Mouse (Mus musculus): ENCODE results near the gene Il15. TPM values are rescaled to one million over a fixed set of nuclear protein-coding genes. Genes with fewer than 3 reads are reported as not detected.

Il15 gene
- polyA plus RNA-seq, 1 experiment: 1.7 TPM

GRCm38 (mm10) chr8:82325586-82325985, 77.4 kb downstream of the Il15 start:
- no peaks in the 10 kb centered on the region for H3K9me3 ChIP-seq (replicated peaks; ENCODE audit: control insufficient read depth, insufficient read depth, low read length, poor library complexity, severe bottlenecking)
- no peak overlapping the region for H3K27ac ChIP-seq (ENCODE audit: insufficient read depth, low read length)
- H3K4me3 ChIP-seq (ENCODE audit: low read depth, low read length): no peak overlapping the region
- no peaks in the 10 kb centered on the region for H3K27me3 ChIP-seq (ENCODE audit: control insufficient read depth, insufficient read depth, low read length, poor library complexity, severe bottlenecking)
- H3K4me1 ChIP-seq (ENCODE audit: control insufficient read depth, insufficient read depth, low read length): no peaks in the 10 kb centered on the region
- H3K9ac ChIP-seq (ENCODE audit: low read depth, poor library complexity, severe bottlenecking): no peak overlapping the region
- H3K36me3 ChIP-seq (ENCODE audit: control insufficient read depth, insufficient read depth, low read length, poor library complexity, severe bottlenecking): no peaks in the 10 kb centered on the region
- TF ChIP-seq POLR2A (IDR thresholded peaks at IDR 0.05; ENCODE audit: insufficient read depth, low read length) (no peak), CTCF (IDR thresholded peaks at IDR 0.05; ENCODE audit: low read depth, low read length) (no peak), EP300 (IDR thresholded peaks at IDR 0.05; ENCODE audit: insufficient read depth, low read depth, low read length) (no peak)

- H3K27ac ChIP-seq (ENCODE audit: insufficient read depth, low read length): no peak overlapping the region
- H3K9me3 ChIP-seq (replicated peaks; ENCODE audit: control insufficient read depth, insufficient read depth, low read length, poor library complexity, severe bottlenecking): no peaks in the 10 kb centered on the region
- no peaks in the 10 kb centered on the region for H3K36me3 ChIP-seq (ENCODE audit: control insufficient read depth, insufficient read depth, low read length, poor library complexity, severe bottlenecking)
- H3K9ac ChIP-seq (ENCODE audit: low read depth, poor library complexity, severe bottlenecking): no peak overlapping the region
- H3K4me1 ChIP-seq (ENCODE audit: control insufficient read depth, insufficient read depth, low read length): no peaks in the 10 kb centered on the region
- no peak overlapping the region for H3K4me3 ChIP-seq (ENCODE audit: low read depth, low read length)
- no peak for TF ChIP-seq EP300 (IDR thresholded peaks at IDR 0.05; ENCODE audit: insufficient read depth, low read depth, low read length)
- H3K27me3 ChIP-seq (ENCODE audit: control insufficient read depth, insufficient read depth, low read length, poor library complexity, severe bottlenecking): no peaks in the 10 kb centered on the region
These were observed 85.6 kb downstream of the Il15 start for GRCm38 (mm10) chr8:82317446-82317845.

GRCm38 (mm10) chr8:82306424-82306823, 96.6 kb downstream of the Il15 start:
- no peaks in the 10 kb centered on the region for H3K27me3 ChIP-seq (ENCODE audit: control insufficient read depth, insufficient read depth, low read length, poor library complexity, severe bottlenecking)
- H3K27ac ChIP-seq (ENCODE audit: insufficient read depth, low read length): no peak overlapping the region
- TF ChIP-seq EP300 (IDR thresholded peaks at IDR 0.05; ENCODE audit: insufficient read depth, low read depth, low read length) (no peak), POLR2A (IDR thresholded peaks at IDR 0.05; ENCODE audit: insufficient read depth, low read length) (no peak), CTCF (IDR thresholded peaks at IDR 0.05; ENCODE audit: low read depth, low read length) (no peak)
- no peaks in the 10 kb centered on the region for H3K4me1 ChIP-seq (ENCODE audit: control insufficient read depth, insufficient read depth, low read length)
- no peak overlapping the region for H3K4me3 ChIP-seq (ENCODE audit: low read depth, low read length)
- H3K9ac ChIP-seq (ENCODE audit: low read depth, poor library complexity, severe bottlenecking): no peak overlapping the region
- no peaks in the 10 kb centered on the region for H3K36me3 ChIP-seq (ENCODE audit: control insufficient read depth, insufficient read depth, low read length, poor library complexity, severe bottlenecking)
- H3K9me3 ChIP-seq (replicated peaks; ENCODE audit: control insufficient read depth, insufficient read depth, low read length, poor library complexity, severe bottlenecking): 0 out of 2 replicates have a peak, but pooled peaks cover 4% of the 10 kb centered on the region

GRCm38 (mm10) chr8:82296256-82296655, 106.8 kb downstream of the Il15 start:
- H3K4me1 ChIP-seq (ENCODE audit: control insufficient read depth, insufficient read depth, low read length): no peaks in the 10 kb centered on the region
- H3K27me3 ChIP-seq (ENCODE audit: control insufficient read depth, insufficient read depth, low read length, poor library complexity, severe bottlenecking): no peaks in the 10 kb centered on the region
- no peaks in the 10 kb centered on the region for H3K36me3 ChIP-seq (ENCODE audit: control insufficient read depth, insufficient read depth, low read length, poor library complexity, severe bottlenecking)
- TF ChIP-seq POLR2A (IDR thresholded peaks at IDR 0.05; ENCODE audit: insufficient read depth, low read length) (no peak), EP300 (IDR thresholded peaks at IDR 0.05; ENCODE audit: insufficient read depth, low read depth, low read length) (no peak), CTCF (IDR thresholded peaks at IDR 0.05; ENCODE audit: low read depth, low read length) (no peak)
- no peak overlapping the region for H3K4me3 ChIP-seq (ENCODE audit: low read depth, low read length)
- H3K27ac ChIP-seq (ENCODE audit: insufficient read depth, low read length): no peak overlapping the region
- no peak overlapping the region for H3K9ac ChIP-seq (ENCODE audit: low read depth, poor library complexity, severe bottlenecking)
- H3K9me3 ChIP-seq (replicated peaks; ENCODE audit: control insufficient read depth, insufficient read depth, low read length, poor library complexity, severe bottlenecking): no peaks in the 10 kb centered on the region

- Histone ChIP-seq H3K9me3 (replicated peaks; ENCODE audit: control insufficient read depth, insufficient read depth, low read length, poor library complexity, severe bottlenecking) (no peaks in the 10 kb centered on the region), H3K27me3 (ENCODE audit: control insufficient read depth, insufficient read depth, low read length, poor library complexity, severe bottlenecking) (no peaks in the 10 kb centered on the region), H3K27ac (ENCODE audit: insufficient read depth, low read length) (no peak overlapping the region), H3K4me3 (ENCODE audit: low read depth, low read length) (no peak overlapping the region), H3K9ac (ENCODE audit: low read depth, poor library complexity, severe bottlenecking) (no peak overlapping the region), H3K36me3 (ENCODE audit: control insufficient read depth, insufficient read depth, low read length, poor library complexity, severe bottlenecking) (no peaks in the 10 kb centered on the region), H3K4me1 (ENCODE audit: control insufficient read depth, insufficient read depth, low read length) (no peaks in the 10 kb centered on the region)
- TF ChIP-seq POLR2A (IDR thresholded peaks at IDR 0.05; ENCODE audit: insufficient read depth, low read length) (no peak), EP300 (IDR thresholded peaks at IDR 0.05; ENCODE audit: insufficient read depth, low read depth, low read length) (no peak), CTCF (IDR thresholded peaks at IDR 0.05; ENCODE audit: low read depth, low read length) (no peak)
These were observed 111.4 kb downstream of the Il15 start for GRCm38 (mm10) chr8:82291659-82292058.

- Histone ChIP-seq H3K36me3 (ENCODE audit: control insufficient read depth, insufficient read depth, low read length, poor library complexity, severe bottlenecking) (no peaks in the 10 kb centered on the region), H3K4me3 (ENCODE audit: low read depth, low read length) (no peak overlapping the region), H3K9ac (ENCODE audit: low read depth, poor library complexity, severe bottlenecking) (no peak overlapping the region), H3K27ac (ENCODE audit: insufficient read depth, low read length) (no peak overlapping the region), H3K9me3 (replicated peaks; ENCODE audit: control insufficient read depth, insufficient read depth, low read length, poor library complexity, severe bottlenecking) (no peaks in the 10 kb centered on the region), H3K27me3 (ENCODE audit: control insufficient read depth, insufficient read depth, low read length, poor library complexity, severe bottlenecking) (no peaks in the 10 kb centered on the region), H3K4me1 (ENCODE audit: control insufficient read depth, insufficient read depth, low read length) (no peaks in the 10 kb centered on the region)
- no peak for TF ChIP-seq EP300 (IDR thresholded peaks at IDR 0.05; ENCODE audit: insufficient read depth, low read depth, low read length)
- no peak for TF ChIP-seq POLR2A (IDR thresholded peaks at IDR 0.05; ENCODE audit: insufficient read depth, low read length)
- no peak for TF ChIP-seq CTCF (IDR thresholded peaks at IDR 0.05; ENCODE audit: low read depth, low read length)
These were observed 117.2 kb downstream of the Il15 start for GRCm38 (mm10) chr8:82285866-82286265.
